Mouse (Mus musculus): ENCODE measurements around the gene Rasd1. TPM values are rescaled to one million over a fixed set of nuclear protein-coding genes. Genes with fewer than 3 reads are reported as not detected.

Rasd1 gene
- 1 to 10 TPM in 3 of 4 experiments, under 1 TPM in 1; 0.39 to 3.4 (median 1.7) TPM for total RNA-seq (2022)

GRCm38 (mm10) chr11:59964818-59965217 lies at the start of gene Rasd1:
Rasd1 (minus strand) TSS chr11:59964944.
- peak; percentile 61 to 70 for DNase-seq (ENCODE audit: low spot score in 2 of 2)

- no peak for DNase-seq (ENCODE audit: low spot score in 2 of 2)
Observed at GRCm38 (mm10) chr11:60011516-60011915, 46.8 kb upstream of the Rasd1 start.

GRCm38 (mm10) chr11:60009451-60009850 lies 44.7 kb upstream of the Rasd1 start:
- no peak for DNase-seq (ENCODE audit: low spot score in 2 of 2)

- no peak for DNase-seq (ENCODE audit: low spot score in 2 of 2)
Observed at GRCm38 (mm10) chr11:60005866-60006265, 41.1 kb upstream of the Rasd1 start.

GRCm38 (mm10) chr11:60004716-60005115 lies 40.0 kb upstream of the Rasd1 start:
- no peak for DNase-seq (ENCODE audit: low spot score in 2 of 2)

GRCm38 (mm10) chr11:60003811-60004210 lies 39.1 kb upstream of the Rasd1 start:
- no peak for DNase-seq (ENCODE audit: low spot score in 2 of 2)

- DNase-seq (ENCODE audit: low spot score in 2 of 2) = no peak
Observed at GRCm38 (mm10) chr11:60001231-60001980, 36.7 kb upstream of the Rasd1 start.

- DNase-seq (ENCODE audit: low spot score in 2 of 2) = no peak
Observed at GRCm38 (mm10) chr11:59994318-59994717, 29.6 kb upstream of the Rasd1 start.

- no peak for DNase-seq (ENCODE audit: low spot score in 2 of 2)
Observed at GRCm38 (mm10) chr11:59991365-59991764, 26.6 kb upstream of the Rasd1 start.

- DNase-seq (ENCODE audit: low spot score in 2 of 2) = no peak
Observed at GRCm38 (mm10) chr11:59989406-59989805, 24.7 kb upstream of the Rasd1 start.

GRCm38 (mm10) chr11:59977831-59978230 lies 13.1 kb upstream of the Rasd1 start:
- DNase-seq (ENCODE audit: low spot score in 2 of 2) = no peak

GRCm38 (mm10) chr11:59975241-59975640 lies 10.5 kb upstream of the Rasd1 start:
- no peak for DNase-seq (ENCODE audit: low spot score in 2 of 2)

GRCm38 (mm10) chr11:59973389-59973788 lies 8.6 kb upstream of the Rasd1 start:
- DNase-seq (ENCODE audit: low spot score in 2 of 2) = no peak

- no peak for DNase-seq (ENCODE audit: low spot score in 2 of 2)
Observed at GRCm38 (mm10) chr11:59971691-59972090, 6.9 kb upstream of the Rasd1 start.

GRCm38 (mm10) chr11:59970780-59971179 lies 6.0 kb upstream of the Rasd1 start:
- no peak for DNase-seq (ENCODE audit: low spot score in 2 of 2)

GRCm38 (mm10) chr11:59967765-59968164 lies 3.0 kb upstream of the Rasd1 start:
- no peak for DNase-seq (ENCODE audit: low spot score in 2 of 2)

- DNase-seq (ENCODE audit: low spot score in 2 of 2) = no peak
Observed at GRCm38 (mm10) chr11:59966102-59966483, 1.3 kb upstream of the Rasd1 start.

GRCm38 (mm10) chr11:59965227-59966101 lies 720 bp upstream of the Rasd1 start:
- peak; percentile 67 to 68 for DNase-seq (ENCODE audit: low spot score in 2 of 2)

GRCm38 (mm10) chr11:59964163-59964758 lies 483 bp downstream of the Rasd1 start:
- DNase-seq (ENCODE audit: low spot score in 2 of 2) = no peak

GRCm38 (mm10) chr11:59963364-59964162 lies 1.2 kb downstream of the Rasd1 start:
- DNase-seq (ENCODE audit: low spot score in 2 of 2) = no peak

- DNase-seq (ENCODE audit: low spot score in 2 of 2) = no peak
Observed at GRCm38 (mm10) chr11:59962590-59962989, 2.2 kb downstream of the Rasd1 start.
